Mouse (Mus musculus) gastrocnemius, postnatal 14 days (tissue): Measurements from ENCODE around the gene Inhba. TPM values are rescaled to one million over a fixed set of nuclear protein-coding genes. Genes with fewer than 3 reads are reported as not detected.

ENCODE experiments used
- DNase-seq: peaks from one replicate; pipeline ENCODE4 v3.0.0; 2021; ENCODE audit warnings: mixed read lengths
- intact Hi-C: fragments of 180-260 bp; cut with DNase I; formaldehyde crosslinking; loops from one replicate; pipeline ENCODE4 v1.15.1; 2025; ENCODE audit warnings: low total_unique reads
- total RNA-seq, 2 experiments: library from RNA; stranded (reverse); gene quantifications; 2 replicates each; pipeline ENCODE4 v1.2.3; 2021

Inhba gene
- total RNA-seq, 2 experiments from 2014 or later: 1.4 to 2.5 TPM

- no peak for DNase-seq
- intact Hi-C loops: no loop called here
Observed at GRCm38 (mm10) chr13:16021181-16021580, 9.5 kb downstream of the Inhba start.

- intact Hi-C loops: no loop called here
- DNase-seq: no peak
Observed at GRCm38 (mm10) chr13:16021849-16022248, 10.2 kb downstream of the Inhba start.

- intact Hi-C loops: no loop called here
- no peak for DNase-seq
Observed at GRCm38 (mm10) chr13:16022536-16022935, 10.9 kb downstream of the Inhba start.

- intact Hi-C loops: no loop called here
- DNase-seq: no peak
Observed at GRCm38 (mm10) chr13:16023070-16024039, 11.7 kb downstream of the Inhba start.

- intact Hi-C loops: no loop called here
- DNase-seq: no peak
Observed at GRCm38 (mm10) chr13:16030557-16031057, 19.0 kb downstream of the Inhba start.

- no peak for DNase-seq
- intact Hi-C loops: no loop called here
Observed at GRCm38 (mm10) chr13:16032425-16032824, 20.8 kb downstream of the Inhba start.

GRCm38 (mm10) chr13:16032935-16033592 lies 21.4 kb downstream of the Inhba start:
- no peak for DNase-seq
- intact Hi-C loops: no loop called here

GRCm38 (mm10) chr13:16069079-16069478 lies 57.4 kb downstream of the Inhba start:
- intact Hi-C loops: no loop called here
- DNase-seq: no peak

- DNase-seq: no peak
- intact Hi-C loops: no loop called here
Observed at GRCm38 (mm10) chr13:16077276-16077675, 65.6 kb downstream of the Inhba start.

- intact Hi-C loops: no loop called here
- DNase-seq: no peak
Observed at GRCm38 (mm10) chr13:16078216-16078731, 66.6 kb downstream of the Inhba start.

- intact Hi-C loops: no loop called here
- DNase-seq: no peak
Observed at GRCm38 (mm10) chr13:16080205-16080604, 68.6 kb downstream of the Inhba start.
